Mouse (Mus musculus) retina, postnatal 1 day (tissue): ENCODE measurements around the gene Adgrb3.
"Not testable (repeated sequence)": the region's sequence is repeated elsewhere in the genome, so short reads cannot be mapped to it uniquely, and the experiment has no call there.

ENCODE experiments used
- DNase-seq: peaks from one replicate; pipeline ENCODE4 v3.0.0-alpha.2; 2012

The Adgrb3 gene

DNA sequence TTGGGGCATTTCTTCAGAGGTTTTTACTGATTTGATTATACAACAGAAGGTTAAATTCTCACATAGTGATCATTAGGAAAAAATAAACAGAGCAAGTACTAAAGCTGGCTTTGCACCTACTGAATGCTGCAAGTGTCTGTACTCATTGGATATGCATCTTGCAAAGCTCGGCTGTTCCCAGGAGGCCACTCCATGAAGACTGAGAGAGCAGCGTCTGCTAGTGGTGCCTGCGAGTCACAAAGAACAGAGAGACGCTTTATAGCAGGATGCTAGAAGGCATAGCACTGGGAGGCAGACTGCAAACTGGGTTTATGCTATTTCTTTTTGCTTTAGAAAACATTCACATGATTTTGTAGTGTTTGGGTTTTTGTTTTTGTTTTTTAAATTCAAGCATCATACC lies 325.2 kb downstream of the Adgrb3 start:
- peak; percentile 55 for DNase-seq

DNA sequence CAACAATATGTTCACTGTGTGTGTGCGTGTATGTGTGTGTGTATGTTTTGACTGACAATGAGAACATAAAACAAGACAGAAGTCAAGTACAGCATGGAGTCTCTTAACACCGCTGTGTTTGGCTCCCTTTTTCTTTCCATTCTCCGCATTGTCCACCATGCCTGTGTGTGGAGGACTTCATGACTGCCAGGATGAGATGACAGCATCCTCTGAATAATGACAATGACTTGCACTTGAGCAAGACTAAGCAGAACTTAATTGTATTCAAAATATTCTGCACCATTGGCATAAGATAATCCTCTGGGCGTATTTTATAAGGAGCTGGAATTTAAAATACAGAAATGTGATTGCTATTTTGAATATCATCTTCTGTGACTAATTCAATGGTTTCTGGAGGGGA lies 326.0 kb downstream of the Adgrb3 start:
- DNase-seq, result no peak

DNA sequence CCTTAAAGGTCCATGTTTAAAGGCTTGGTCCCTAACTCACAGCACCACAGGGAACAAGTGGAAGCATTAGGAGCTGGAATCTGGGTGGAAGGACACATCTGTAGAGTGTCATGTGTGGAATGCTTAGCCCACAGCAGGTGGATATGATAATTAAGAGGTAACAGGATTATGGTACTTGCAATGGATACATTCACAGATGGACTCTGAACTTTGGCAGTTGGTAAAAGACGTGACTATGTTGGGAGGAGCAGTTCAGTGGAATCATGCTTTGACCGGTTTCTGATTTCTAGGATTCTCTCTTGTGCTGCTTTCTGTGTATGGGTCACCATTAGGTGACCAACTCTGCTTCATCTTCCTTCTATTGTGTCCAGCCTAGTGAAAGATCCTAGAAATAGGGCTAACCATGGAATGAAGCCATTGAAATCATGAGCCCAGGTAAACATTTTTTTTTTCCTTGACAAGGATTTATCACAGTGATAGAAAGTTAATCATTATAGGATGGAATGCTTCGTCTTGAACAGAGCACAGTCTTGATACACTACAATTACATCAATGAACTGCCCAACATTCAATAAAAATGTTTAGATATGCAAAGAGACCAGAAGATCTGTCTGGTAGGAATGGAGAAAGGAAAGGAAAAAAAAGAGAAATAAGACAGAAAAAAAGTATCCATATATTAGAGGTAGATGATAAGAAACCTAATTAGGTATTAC lies 334.1 kb downstream of the Adgrb3 start:
- no peak for DNase-seq

DNA sequence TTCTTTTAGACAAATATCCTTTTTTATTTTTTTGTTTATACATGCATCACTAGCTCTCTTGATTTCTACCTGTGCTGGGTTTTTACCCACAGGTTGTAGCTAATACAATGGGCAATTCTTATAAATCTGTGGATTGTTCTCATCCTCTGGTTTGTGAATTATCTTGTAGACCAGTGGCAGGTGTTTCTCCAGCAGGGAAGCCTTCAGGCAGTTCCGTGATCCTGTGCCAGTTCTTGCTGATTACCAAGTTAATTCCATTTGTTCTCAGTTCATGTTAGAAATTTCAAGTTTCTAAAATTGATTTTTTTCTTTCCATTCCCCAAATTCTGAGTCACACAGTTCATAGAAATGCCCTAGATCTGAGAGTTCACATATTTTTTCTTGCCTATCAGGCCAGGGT lies 338.0 kb downstream of the Adgrb3 start:
- DNase-seq, result no peak

DNA sequence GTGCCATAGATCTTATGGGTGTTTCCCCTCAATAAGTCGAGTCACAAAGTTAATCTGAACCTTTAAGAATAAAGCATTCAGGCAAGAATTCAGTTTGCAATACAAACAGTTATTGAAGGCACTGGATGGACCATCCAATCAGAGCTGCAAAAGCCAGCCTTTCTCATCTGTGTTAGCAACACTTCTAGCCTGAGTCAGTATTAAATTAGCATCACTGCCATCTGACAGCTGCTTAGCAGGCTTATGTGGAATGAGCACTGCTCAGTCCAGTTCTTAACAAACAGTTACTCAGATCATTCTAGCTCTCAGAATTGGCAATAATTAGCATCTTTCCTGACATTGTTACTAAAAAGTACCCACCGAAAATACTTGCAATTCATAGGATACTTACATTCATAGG lies 339.3 kb downstream of the Adgrb3 start:
- no peak for DNase-seq

DNA sequence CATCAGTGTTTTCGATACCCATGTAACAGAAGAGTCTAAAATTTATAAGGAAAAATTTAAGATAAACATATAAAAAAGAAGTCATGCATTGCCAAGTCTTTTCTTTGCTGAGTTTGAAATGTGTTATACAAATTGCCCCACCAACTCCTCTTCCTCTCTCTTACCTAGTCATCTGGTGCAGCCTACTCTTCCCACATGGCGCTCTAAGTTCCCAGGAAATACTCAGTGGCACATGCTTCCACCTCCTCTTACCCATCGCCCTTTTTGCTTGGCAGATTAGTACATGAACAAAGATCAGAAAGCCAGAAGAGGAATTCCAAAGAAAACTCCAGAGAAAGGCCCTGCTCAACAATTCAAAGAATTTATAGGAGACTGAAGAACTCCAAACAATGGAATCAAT lies 353.8 kb downstream of the Adgrb3 start:
- DNase-seq, result no peak

DNA sequence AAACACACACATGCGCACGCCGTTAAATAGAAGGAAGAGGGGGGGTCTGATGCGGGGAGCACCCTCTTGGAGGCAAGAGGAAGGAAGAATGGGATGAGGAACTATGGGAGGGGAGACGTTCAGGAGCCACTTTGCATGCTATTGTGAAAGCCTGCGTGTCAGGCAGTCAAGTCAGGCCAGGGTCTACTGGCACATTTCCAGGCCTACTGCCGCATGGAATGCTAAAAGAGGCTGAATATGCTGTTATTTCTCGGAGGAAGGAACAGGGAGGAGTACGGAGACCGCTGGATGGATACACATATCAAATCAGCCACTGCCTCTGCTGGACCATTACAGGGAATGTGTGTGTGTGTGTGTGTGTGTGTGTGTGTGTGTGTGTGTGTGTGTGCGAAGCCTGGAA lies 355.0 kb downstream of the Adgrb3 start:
- no peak for DNase-seq

DNA sequence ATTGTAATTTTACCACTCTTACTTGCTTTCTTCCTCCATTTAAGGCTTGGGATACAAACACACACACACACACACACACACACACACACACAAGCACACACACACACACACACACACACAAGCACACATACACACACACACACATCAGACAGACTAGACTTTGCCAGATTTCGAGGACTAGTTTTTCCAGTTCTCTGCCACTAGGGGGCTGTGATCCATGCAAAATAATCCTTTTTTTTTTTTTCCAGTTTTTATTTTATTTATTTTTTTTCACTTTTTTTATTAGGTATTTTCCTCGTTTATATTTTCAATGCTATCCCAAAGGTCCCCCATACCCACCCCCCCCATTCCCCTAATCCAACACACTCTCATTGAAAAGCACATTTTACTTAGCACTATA lies 357.9 kb downstream of the Adgrb3 start:
- DNase-seq, result not testable (repeated sequence)

DNA sequence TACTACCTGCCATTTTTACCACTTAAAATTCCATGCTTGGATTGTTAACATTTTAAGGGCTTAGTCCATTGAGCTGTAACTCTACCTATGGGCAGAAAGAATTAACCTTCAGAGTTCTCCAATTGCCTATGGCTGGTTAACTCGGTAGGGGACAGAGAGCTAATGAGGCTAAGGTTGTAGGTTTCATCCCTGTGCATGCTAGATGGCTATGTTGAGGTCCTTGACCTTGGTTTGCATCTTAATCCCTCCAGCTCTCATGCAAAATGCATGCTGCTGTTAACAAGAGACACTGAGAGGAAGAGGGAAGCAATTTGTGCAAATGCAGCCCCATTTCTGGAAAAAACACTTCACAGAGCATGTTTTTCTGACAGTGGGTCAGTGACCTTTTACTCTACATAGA lies 366.9 kb downstream of the Adgrb3 start:
- peak; percentile 5 for DNase-seq

DNA sequence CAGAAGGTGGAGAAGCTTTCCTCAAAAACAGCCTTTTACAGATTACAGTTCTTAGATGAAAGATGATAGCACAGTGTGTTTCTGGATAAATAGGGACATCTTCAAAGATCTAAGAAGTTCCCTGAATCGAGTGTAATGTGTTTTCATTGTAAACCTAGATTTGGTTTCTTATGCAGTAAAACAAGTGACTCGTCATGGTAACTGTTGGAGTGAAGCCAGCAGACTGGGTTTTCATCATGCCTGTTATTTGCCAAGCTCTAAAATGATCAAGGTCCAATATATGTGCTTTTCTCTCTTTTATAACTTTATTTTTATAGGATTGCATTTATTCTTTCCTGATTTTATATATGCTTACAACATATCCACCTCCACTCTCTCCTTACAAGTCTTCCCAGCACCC lies 394.0 kb downstream of the Adgrb3 start:
- no peak for DNase-seq

DNA sequence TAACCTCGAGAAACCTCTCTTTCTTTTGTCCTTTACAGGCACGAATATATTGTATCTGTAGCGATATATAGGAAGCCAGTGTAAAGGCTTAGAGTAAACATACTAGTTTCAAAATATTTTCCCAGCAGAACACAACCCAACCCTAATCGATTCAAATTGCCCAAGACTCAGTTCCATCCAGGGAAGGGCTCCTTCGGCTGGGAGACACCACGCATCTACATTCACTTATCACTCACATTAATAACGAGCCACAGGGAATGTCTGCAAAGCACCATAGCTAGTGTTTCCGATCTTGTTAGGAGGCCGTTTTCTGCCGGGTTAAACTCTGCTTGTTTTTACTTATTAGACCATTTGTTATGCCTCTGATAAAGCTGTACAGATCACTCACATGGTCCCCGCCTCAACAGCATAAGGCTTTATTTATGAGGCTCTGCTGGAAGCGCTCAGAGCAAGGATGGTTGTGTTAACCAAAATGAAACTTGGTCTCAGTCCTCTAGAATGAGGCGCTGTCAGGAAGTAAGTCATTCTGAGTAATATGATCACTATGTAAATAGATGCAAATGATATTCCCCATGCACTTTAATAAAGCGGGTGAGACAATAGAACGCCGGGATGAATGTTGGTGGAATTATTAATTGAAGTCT lies 399.2 kb downstream of the Adgrb3 start:
- DNase-seq, result no peak

DNA sequence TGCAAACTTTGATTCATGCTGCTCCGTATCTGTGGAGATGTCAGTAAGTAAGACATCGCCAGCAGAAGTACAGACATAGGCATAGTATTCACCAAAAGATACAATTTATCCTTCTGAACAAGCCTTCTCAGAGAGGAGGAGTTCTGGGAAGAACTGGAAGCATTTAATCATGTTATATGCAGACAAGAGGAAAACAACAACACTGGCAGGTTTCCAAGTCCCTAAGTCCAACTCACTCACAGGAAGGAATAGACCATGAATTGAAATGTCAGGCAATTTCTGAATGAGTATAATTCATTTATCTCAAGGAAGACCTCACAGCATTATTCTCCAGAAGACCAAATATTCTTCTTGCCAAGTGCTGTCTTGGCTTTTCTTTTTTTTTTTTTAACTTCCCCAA lies 408.8 kb downstream of the Adgrb3 start:
- peak; percentile 12 for DNase-seq

DNA sequence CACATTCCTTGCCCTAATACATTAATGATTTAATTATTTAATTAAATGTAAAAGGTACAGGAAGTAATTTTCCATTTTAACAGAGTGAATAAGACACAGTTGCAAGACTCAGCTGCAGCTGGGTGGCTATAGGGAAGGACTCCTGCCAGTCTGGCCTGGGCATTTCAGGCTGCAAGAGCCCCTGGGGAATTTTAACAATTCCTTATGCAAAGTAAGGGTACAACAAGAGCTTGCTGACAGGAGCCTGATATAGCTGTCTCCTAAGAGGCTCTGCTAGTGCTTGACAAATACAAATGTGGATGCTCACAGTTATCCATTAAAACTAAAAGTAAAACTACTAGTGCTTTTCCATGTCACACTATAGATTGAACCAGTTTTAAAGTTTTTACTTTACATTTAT lies 410.1 kb downstream of the Adgrb3 start:
- no peak for DNase-seq

DNA sequence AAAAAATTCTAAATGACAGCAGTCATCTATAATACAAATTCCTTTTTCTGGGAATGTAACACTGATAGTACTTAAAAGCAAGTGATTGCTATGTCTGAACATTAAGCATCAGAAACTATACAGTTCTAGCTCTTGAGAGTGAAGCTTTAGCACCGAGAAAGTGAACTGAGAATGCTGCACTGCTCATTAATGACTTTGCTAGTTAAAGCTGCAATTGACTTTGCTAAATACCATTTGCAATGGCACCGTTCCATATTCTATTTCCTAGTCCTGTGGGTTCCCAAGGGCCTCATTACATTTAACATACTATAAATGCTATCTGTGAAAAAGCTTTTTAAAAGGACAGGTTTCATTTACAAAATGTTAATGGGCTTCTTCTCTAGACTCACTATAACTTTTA lies 414.4 kb downstream of the Adgrb3 start:
- no peak for DNase-seq

DNA sequence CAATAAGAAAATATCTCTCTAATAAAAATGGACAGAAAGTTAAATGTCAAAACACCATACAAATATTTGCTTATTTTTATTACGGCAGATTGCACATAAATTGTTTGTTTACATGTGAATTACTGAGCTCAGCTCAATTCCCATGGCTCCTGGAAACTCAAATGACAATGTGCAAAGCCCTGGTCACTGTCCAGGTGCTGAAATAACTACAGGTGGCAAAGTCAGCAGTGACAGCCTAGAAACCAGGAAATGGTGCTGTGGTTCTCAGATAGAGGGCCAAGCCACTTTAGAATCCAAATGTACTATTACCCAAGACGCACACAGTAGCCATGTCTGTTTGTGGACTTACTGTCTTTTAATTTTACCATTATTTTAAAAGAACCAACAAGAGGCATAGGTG lies 465.3 kb downstream of the Adgrb3 start:
- no peak for DNase-seq

DNA sequence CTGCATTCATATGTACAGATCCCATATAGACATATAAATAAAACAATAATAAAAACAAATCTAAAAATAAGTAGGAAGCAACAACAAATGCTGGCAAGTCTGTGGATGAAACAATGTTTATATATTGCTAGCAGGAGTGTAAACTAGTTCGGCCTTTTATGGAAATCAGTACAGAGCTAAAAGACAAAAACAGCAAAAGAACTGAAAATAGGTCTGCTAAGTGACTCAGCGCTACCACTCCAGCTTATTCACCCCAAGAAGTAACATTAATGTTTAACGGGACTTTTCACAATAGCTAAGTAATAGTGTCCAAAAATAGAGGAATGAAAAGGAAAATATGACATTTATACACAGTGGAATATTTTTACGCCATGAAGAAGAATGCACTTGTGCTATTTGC lies 471.0 kb downstream of the Adgrb3 start:
- no peak for DNase-seq

DNA sequence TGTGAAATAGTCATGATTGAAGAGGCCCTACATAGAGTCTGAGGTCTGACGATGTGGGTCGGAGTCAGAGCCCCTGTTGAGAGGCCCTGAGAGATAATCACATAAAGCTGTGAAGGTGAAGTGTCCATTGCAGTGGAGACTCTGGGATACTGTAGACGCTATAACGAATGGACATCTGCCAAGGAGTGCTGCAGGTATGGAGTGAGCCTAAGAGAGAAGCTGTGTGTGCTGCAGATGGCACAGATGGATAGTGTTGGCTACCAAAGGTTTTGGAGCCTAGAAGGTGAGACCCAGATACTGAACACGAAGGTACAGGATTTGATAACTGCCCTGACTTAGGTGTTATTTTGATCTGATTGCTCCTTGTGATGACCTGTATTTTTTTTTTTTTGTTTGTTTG lies 474.0 kb downstream of the Adgrb3 start:
- no peak for DNase-seq

DNA sequence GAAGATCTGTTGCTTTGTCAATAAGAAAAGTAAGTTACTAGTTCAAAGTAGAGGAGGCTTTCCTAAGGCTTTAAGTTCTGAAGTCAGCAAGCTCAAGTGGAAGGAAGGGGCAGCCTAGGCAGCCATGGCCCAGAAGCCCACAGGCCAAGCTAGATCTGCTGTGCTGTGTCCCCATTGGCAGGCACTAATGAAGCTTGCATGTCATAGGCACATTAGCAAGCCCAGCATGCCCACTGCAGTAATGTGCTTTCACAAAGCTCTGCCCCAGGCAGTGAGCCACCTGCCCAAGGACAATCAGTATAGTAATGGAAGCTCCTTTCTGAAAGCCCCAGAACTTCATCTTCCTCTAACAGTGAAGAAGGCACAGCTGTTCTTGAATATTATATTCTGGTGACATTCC lies 484.6 kb downstream of the Adgrb3 start:
- peak; percentile 3 for DNase-seq

DNA sequence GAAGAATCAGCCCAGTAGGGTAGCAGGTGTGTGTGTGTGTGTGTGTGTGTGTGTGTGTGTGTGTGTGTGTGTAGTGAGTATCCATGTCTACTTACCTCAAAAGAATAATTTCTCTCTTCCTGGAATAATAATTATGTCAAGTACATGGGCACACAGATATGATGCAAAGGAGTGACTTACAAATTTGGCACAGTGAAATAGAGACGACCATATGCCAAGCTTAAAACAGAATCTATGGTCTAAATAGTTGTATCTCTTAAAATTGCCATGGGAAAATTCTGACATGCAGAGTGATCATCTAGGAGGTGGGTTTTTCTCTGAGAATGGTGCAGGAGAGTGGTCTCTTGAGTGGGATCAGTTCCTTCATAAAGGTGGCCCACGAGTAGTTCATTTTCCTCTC lies 504.1 kb downstream of the Adgrb3 start:
- no peak for DNase-seq

DNA sequence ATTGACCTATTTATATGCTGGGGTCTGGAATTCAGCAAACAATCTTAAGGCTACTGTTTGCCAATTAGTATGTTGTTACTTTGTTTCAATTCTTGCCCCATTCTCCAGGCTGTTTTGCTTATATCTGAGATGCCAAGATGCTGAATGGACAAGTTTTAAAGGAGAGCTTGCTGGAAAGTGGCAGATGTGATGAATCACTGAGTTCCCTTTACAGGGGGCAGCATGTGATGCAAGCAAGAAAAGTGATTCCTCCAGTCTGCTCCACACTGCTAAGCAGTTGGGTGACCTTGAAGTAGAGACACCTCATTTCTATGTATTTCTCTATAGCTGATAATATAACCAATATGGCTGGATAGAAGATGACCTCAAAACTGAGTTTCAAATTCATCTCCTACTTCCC lies 512.4 kb downstream of the Adgrb3 start:
- DNase-seq, result no peak

DNA sequence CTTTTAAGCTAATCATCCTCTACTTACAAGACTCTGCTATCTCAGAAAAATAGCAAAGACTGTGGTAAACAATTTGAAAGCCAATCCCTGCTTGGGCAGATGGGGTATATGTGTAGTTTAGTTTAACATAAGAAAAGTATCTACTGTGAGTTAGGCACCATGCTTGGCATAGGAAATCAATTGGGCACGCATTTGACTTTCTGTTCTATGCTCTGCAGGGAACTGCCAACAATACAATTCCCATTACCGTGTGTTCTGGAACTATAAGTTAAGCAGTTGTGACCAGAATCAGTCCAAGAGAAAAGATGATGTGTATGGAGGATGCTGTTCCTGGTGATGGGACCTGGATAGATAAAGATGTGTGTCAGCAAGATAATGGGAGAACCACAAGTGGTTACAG lies 517.2 kb downstream of the Adgrb3 start:
- DNase-seq, result no peak

DNA sequence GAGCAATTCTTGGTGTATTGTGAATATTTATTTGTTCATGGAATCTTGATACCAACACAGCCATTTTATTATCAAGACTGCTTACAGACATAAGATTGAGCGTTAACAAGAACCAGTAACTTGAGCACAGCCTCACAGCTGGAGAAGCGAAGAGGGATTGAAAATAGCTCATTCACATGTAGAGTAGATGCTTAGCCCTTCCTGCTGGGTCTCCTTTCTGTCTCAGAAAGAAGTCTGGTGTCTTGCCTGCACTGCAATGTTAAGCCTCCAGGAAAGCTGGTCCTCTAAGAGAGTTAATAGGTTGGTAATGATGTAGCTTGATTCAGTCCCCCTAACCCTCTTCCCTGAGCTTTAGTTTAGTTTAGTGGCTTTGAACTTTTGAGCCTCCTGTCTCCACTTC lies 519.4 kb downstream of the Adgrb3 start:
- no peak for DNase-seq

DNA sequence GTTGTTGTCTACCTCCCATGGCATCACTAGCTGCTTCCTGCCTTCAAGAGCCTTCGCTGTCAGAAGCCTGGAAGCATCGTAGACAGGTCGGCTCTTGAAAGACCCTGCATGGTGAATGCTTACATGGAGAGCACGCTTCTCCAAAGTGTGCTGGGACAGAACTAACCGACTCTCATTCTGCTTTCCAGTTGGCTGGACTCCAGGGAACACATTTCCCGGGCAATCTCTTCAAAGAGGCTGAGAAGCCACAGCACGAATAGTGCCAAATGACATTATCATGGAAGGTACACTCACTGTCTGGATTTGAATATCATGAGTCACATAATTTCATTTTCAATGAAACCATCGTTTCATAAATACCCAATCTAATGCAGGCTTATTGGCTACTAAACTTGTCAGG lies 548.0 kb downstream of the Adgrb3 start:
- no peak for DNase-seq

DNA sequence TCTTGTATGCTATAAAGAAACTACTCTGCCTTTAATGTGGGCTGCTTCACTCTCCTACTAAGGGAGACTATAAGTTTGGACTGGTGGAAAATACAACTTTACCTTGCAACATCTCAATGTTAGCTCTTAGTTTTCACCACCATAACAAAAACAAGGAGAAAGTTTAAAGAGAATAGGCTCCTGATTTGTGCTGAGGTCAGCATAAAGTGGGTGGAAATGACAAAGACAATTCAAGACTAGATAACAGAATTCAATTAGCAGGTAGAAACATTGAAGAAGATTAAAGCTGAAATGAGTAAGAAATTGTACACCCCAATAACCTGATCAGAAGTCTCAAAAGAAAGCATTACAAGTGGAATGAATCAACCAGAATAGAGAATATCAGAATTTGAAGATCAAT lies 578.9 kb downstream of the Adgrb3 start:
- no peak for DNase-seq

DNA sequence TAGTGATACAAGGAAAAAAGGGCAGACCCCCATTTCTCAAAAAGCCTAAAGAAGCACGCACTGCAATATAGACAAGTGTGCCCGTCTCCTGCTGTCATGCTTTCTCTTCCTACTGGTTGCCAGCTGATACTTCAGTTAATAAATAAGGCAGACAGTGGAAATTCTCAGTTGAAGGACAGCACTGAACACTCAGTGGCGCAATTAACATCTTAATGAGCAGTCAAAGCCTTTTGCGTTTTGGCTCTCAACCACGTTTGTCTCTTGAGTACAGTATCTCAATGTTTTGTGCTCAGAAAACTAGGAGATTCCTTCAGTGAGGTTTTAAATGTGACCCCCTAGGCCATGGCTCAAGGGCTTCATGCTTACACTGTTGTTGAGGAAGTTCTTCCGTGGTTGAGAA lies 587.1 kb downstream of the Adgrb3 start:
- DNase-seq, result no peak
